Mouse (Mus musculus): ENCODE measurements around the gene Smg8.

DNA sequence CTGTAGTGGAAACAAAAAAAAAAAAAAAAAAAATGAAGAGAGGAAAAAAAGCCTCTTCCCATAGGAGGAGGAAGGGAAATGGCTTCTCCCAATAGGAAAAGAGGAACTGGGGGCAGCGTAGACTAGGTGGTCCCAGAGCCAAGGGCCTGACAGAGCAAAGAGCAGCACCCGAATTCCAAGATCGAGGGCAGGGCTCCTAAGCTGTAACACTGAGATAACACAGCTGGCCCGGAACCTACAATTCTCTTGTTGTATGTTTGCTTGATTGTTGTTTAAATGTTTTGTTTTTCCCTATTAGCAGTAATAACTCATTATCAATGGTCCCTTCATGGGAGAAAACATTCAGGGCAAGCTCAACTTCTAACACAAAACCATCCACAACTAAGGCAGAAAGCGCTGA lies 39.6 kb downstream of the Smg8 start:
- TF ChIP-seq POU5F1 (IDR thresholded peaks at IDR 0.05; ENCODE audit: borderline replicate concordance, low read length): no peak
- TF ChIP-seq CTCF (conservative IDR thresholded peaks at IDR 0.05; ENCODE audit: low read length): no peak
